Mouse (Mus musculus) intestine, embryonic 15.5 days (tissue): Measurements from ENCODE around the gene Foxg1. TPM values are rescaled to one million over a fixed set of nuclear protein-coding genes. Genes with fewer than 3 reads are reported as not detected.

Experiments
- ATAC-seq: fragments of 200-750 bp; cut with Nextera tagmentation; 2 replicates; pipeline ENCODE4 v1.8.0; 2017; ENCODE audit warnings: moderate TSS enrichment, moderate library complexity
- H3K27ac ChIP-seq: fragments of 300-500 bp; sonication (generic); 2 replicates; pipeline ENCODE4 v1.5.1; 2015; ENCODE audit warnings: mild to moderate bottlenecking, inconsistent platforms
- H3K27me3 ChIP-seq: fragments of 300-500 bp; sonication (generic); replicated peaks from 2 replicates; pipeline ENCODE4 v1.6.1; 2015; ENCODE audit warnings: inconsistent platforms
- H3K36me3 ChIP-seq: fragments of 300-500 bp; sonication (generic); 2 replicates; pipeline ENCODE4 v1.6.1; 2015; ENCODE audit warnings: inconsistent platforms
- H3K4me1 ChIP-seq: fragments of 300-500 bp; sonication (generic); replicated peaks from 2 replicates; pipeline ENCODE4 v1.6.1; 2015; ENCODE audit warnings: inconsistent platforms
- H3K4me2 ChIP-seq: fragments of 300-500 bp; sonication (generic); replicated peaks from 2 replicates; pipeline ENCODE4 v1.6.1; 2015; ENCODE audit warnings: mild to moderate bottlenecking, inconsistent platforms
- H3K4me3 ChIP-seq: fragments of 300-500 bp; sonication (generic); replicated peaks from 2 replicates; pipeline ENCODE4 v1.5.1; 2015; ENCODE audit warnings: inconsistent platforms
- H3K9ac ChIP-seq: fragments of 300-500 bp; sonication (generic); 2 replicates; pipeline ENCODE4 v1.6.1; 2015; ENCODE audit warnings: inconsistent platforms
- H3K9me3 ChIP-seq: fragments of 300-500 bp; sonication (generic); 2 replicates; pipeline ENCODE4 v1.6.1; 2016; ENCODE audit warnings: inconsistent platforms
- WGBS: fragments of 180-500 bp; shearing (Covaris S2); methylation state at CpG from one replicate; pipeline ENCODE4 v1.1.7; 2015; 5-methylcytosine and 5-hydroxymethylcytosine counted together
- polyA plus RNA-seq: library from polyadenylated mRNA; unstranded; fragments of >200 nt; fragmentation: Nextera tagmentation; extraction: Ambion mirVana; gene quantifications from 2 replicates; pipeline ENCODE4 v1.2.1, GENCODE M21; 2015

The Foxg1 gene
- polyA plus RNA-seq, 1 experiment from 2014 or later: not detected

DNA sequence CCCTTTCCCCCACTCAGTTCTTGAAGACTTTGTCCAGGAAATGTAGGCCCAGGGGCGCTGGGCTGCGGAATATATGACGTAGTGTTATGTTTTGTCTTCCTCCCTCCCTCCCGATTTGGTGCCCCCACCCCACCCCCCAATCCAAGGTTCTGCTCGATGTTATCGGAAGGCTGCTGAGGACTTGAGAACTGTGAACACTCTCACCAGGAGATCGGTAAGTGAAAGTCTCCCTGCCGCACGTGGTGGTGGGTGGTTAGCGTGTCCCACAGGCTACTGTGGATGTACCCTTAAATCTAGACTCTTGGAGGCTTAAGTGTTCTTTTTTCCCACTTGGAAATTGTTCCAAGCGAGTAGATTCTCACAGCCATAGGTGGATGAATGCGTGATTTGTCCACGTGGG lies 7.8 kb downstream of the Foxg1 start:
- Histone ChIP-seq H3K4me3 (no peak overlapping the region), H3K36me3 (no peaks in the 10 kb centered on the region), H3K9me3 (no peaks in the 10 kb centered on the region), H3K9ac (no peak overlapping the region), H3K27me3 (peaks cover 52% of the 10 kb centered on the region), H3K27ac (no peak overlapping the region), H3K4me1 (0 out of 2 replicates have a peak, but pooled peaks cover 2% of the 10 kb centered on the region), H3K4me2 (no peak overlapping the region)
- 4% methylated on average over 13 of the region's 13 CpGs for WGBS
- ATAC-seq: no peak

DNA sequence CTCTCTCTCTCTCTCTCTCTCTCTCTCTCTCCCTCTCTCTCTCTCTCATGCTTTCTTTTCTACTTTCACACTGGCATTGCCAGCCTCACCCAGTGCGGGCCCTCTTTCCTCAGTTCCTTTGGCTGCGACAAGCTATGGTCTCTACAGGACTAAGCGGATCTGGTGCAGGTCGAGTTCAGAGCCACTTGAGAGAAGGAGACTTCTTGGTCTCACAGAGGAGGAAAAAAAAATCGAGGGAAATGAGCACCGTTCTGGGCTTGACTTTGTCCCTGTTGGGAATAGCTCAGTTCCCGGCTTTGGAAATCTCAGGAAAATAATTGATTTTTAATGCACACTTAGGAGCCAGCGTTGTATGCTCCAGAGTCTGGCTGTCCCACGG lies 8.5 kb downstream of the Foxg1 start:
- no peak overlapping the region for H3K27ac ChIP-seq
- H3K4me2 ChIP-seq: peak overlapping the region; percentile 41
- under 1% methylated on average over 9 of the region's 9 CpGs for WGBS
- no peaks in the 10 kb centered on the region for H3K9me3 ChIP-seq
- peaks cover 48% of the 10 kb centered on the region for H3K27me3 ChIP-seq
- 0 out of 2 replicates have a peak, but pooled peaks cover 2% of the 10 kb centered on the region for H3K4me1 ChIP-seq
- no peak overlapping the region for H3K9ac ChIP-seq
- H3K4me3 ChIP-seq: peak overlapping the region; percentile 9; the same call in 1 of the 2 replicates
- H3K36me3 ChIP-seq: no peaks in the 10 kb centered on the region
- ATAC-seq: no peak

DNA sequence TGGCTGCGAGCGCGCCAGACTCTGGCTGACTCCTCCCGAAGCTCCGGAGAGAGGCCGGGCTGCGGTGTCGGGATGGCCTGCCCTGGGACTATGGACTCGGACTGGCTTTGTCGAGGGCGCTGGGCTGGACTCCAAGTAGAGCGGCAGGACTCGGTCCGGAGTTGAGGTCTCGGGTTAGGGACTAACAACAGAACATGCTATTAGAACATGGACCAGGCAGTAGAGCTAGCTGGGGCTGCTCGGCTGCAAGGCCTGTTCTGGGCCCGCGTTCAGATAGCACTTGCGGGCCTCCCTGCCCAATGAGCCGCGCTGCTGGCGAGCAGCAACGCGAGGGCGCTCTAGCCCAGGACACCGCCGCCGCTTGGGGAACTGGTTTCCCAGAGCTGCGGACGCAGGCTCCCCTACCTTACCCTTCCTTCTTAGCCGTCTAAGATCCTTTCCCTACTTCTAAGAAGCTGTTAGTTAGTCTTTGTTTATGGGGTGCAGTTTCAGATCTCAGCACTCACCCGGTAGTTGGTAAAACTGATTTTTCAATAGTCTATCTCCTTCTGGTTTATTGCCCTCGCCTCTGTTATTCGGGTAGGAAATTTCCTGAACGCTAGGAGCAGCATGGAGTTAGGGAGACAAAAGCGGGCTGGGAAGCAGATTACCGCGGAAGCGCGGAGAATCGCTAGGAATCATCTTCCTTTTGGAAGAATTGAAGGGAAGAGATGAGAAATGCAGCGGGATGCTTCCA lies 9.0 kb downstream of the Foxg1 start:
- ATAC-seq: peak; percentile 93

DNA sequence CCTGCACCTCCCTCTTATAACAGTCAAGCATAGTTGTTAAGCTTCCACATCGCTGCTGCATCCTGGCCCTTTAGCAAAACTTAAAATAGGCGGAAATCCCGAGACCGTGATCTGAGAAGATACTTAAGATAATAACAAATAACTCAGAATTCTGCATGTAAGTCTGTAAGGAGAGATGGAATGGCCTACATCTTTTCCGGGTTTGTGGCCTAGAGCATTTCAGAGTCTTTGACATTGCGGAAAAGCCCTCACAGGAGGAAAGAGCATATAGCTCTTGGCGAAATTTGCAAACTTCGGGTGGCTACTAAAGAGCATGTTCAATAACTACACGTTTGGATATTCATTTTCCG lies 9.6 kb downstream of the Foxg1 start:
- Histone ChIP-seq H3K9me3 (no peaks in the 10 kb centered on the region), H3K4me2 (0 out of 2 replicates have a peak overlapping the region, but pooled peaks have one; percentile 41), H3K4me3 (no peak overlapping the region)

More for the DNA sequence above, 9.0 kb downstream of the Foxg1 start:
- Histone ChIP-seq H3K36me3 (no peaks in the 10 kb centered on the region), H3K4me1 (0 out of 2 replicates have a peak, but pooled peaks cover 2% of the 10 kb centered on the region), H3K4me2 (peak overlapping the region; percentile 41), H3K27me3 (peaks cover 48% of the 10 kb centered on the region), H3K9ac (no peak overlapping the region), H3K9me3 (no peaks in the 10 kb centered on the region), H3K27ac (no peak overlapping the region), H3K4me3 (peak overlapping the region; percentile 9; the same call in 1 of the 2 replicates)
- under 1% methylated on average over 42 of the region's 42 CpGs for WGBS

DNA sequence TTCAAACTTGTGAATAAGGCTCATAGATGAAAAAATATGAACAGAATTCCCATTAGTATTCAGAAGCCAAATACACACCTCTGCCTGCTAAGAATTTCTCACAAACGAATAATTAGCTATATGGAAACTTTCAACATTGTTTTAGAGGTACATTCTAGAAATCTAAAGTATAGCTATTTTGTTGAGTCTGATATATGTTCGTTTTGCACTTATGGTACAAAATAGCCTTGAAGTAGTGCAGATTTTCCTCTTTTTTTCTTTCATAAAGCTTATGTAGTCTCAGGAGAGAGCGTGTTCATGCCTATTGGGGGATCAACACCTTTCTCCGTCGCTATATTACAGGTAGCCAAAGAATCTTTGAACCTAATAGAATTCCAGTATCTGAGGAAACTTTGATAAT lies 10.4 kb downstream of the Foxg1 start:
- Histone ChIP-seq H3K4me3 (no peak overlapping the region), H3K9me3 (no peaks in the 10 kb centered on the region), H3K27me3 (peaks cover 55% of the 10 kb centered on the region), H3K9ac (no peak overlapping the region), H3K36me3 (no peaks in the 10 kb centered on the region), H3K4me2 (no peak overlapping the region), H3K4me1 (0 out of 2 replicates have a peak, but pooled peaks cover 2% of the 10 kb centered on the region), H3K27ac (no peak overlapping the region)
- 8% methylated on average over 5 of the region's 5 CpGs for WGBS
- ATAC-seq: no peak

More for the DNA sequence above, 9.6 kb downstream of the Foxg1 start:
- no peak for ATAC-seq
- H3K27ac ChIP-seq: no peak overlapping the region
- no peaks in the 10 kb centered on the region for H3K36me3 ChIP-seq
- H3K9ac ChIP-seq: no peak overlapping the region
- H3K27me3 ChIP-seq: peaks cover 51% of the 10 kb centered on the region
- WGBS: 3% methylated on average over 10 of the region's 10 CpGs
- 0 out of 2 replicates have a peak, but pooled peaks cover 2% of the 10 kb centered on the region for H3K4me1 ChIP-seq

DNA sequence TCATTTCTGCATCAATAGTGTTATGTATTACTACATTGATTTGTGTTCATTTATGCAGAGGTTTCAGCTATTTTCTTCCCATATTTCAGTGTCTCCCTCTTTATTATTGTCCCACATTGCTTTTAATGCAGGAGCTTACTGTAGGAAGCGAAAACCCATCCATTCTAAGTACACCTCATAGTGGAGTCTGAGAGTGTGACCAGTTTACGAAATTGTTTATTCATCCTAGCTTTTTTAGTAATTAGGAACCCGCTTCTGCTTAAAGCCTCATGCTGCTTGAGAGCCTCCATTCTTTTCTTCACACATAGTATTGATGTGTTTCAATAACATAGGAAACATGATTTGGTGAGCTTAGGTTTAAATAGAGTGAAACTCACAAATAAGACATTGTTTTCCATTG lies 11.2 kb downstream of the Foxg1 start:
- whole genome bisulfite sequencing: 13% methylated on average over 3 of the region's 3 CpGs
- Histone ChIP-seq H3K9me3 (no peaks in the 10 kb centered on the region), H3K9ac (no peak overlapping the region), H3K36me3 (no peaks in the 10 kb centered on the region), H3K4me2 (no peak overlapping the region), H3K27me3 (peaks cover 58% of the 10 kb centered on the region), H3K4me1 (0 out of 2 replicates have a peak, but pooled peaks cover 2% of the 10 kb centered on the region), H3K4me3 (no peak overlapping the region), H3K27ac (no peak overlapping the region)
- no peak for ATAC-seq

DNA sequence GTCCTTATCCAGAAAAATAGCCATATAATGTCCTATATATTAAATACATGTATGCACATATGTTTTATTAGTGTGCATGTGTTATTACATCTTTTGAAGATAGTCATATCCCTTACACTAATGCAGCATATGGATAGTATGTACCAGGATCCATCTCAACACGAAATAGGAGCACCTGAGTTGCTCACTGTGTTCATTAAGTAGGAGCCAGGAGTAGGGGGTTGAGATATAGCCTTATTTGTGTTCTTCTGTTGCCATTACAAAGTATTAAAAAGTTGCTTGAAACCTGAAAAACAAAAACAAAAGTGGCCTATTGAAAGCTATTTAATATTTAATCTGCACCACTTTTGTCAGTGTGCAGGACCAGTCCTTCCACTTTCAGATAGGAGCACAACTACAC lies 11.7 kb downstream of the Foxg1 start:
- Histone ChIP-seq H3K4me1 (0 out of 2 replicates have a peak, but pooled peaks cover 2% of the 10 kb centered on the region), H3K4me2 (no peak overlapping the region), H3K4me3 (no peak overlapping the region), H3K27ac (no peak overlapping the region), H3K9ac (no peak overlapping the region), H3K9me3 (no peaks in the 10 kb centered on the region), H3K36me3 (no peaks in the 10 kb centered on the region), H3K27me3 (peaks cover 60% of the 10 kb centered on the region)
- WGBS: 0% methylated on average over 1 of the region's 1 CpGs
- ATAC-seq: no peak

DNA sequence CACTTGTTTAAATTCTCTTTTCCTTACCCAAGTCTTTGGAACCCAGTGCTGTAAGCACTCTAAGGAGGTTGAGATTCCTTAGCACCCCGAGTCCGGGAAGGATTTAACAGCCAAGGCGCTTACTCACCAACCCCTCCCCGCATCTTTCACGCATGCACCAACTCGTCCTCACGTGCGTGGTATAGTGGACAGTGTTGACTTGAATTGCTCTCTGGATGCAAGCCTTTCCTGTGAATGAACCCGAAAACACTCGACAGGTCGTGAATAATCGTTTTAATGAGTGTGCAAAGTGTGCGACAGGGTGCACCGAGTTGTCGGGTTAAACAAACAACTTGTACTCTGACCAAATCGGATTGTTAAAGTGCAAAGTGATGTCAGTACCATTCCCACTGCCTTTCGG lies 12.4 kb downstream of the Foxg1 start:
- H3K27ac ChIP-seq: no peak overlapping the region
- H3K4me2 ChIP-seq: no peak overlapping the region
- no peaks in the 10 kb centered on the region for H3K36me3 ChIP-seq
- H3K9ac ChIP-seq: no peak overlapping the region
- H3K27me3 ChIP-seq: peaks cover 59% of the 10 kb centered on the region
- WGBS: 1% methylated on average over 17 of the region's 17 CpGs
- H3K9me3 ChIP-seq: no peaks in the 10 kb centered on the region
- H3K4me3 ChIP-seq: no peak overlapping the region
- H3K4me1 ChIP-seq: 0 out of 2 replicates have a peak, but pooled peaks cover 2% of the 10 kb centered on the region
- no peak for ATAC-seq

DNA sequence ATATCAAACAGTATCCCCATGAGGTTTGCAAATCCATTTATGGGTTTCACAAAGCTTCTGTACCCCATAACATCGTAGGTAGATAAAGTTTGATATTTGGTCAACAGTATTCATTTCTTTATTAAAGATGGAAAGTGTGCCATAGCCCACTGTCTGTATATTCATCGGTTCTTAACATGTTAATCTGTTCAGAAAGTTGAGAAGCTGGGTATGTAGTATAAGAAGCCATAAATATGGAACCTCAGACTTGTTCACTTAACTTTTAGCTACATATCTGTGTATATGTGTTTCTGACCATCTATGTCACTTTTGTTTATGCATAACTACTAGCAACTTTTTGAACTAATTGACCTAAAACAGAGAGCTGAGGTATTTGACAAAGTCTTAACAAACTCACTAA lies 13.5 kb downstream of the Foxg1 start:
- Histone ChIP-seq H3K9ac (no peak overlapping the region), H3K4me3 (no peak overlapping the region), H3K27ac (no peak overlapping the region), H3K36me3 (no peaks in the 10 kb centered on the region), H3K4me2 (no peak overlapping the region), H3K4me1 (0 out of 2 replicates have a peak, but pooled peaks cover 2% of the 10 kb centered on the region), H3K9me3 (no peaks in the 10 kb centered on the region), H3K27me3 (peaks cover 61% of the 10 kb centered on the region)
- no peak for ATAC-seq
- WGBS: 24% methylated on average over 2 of the region's 2 CpGs

DNA sequence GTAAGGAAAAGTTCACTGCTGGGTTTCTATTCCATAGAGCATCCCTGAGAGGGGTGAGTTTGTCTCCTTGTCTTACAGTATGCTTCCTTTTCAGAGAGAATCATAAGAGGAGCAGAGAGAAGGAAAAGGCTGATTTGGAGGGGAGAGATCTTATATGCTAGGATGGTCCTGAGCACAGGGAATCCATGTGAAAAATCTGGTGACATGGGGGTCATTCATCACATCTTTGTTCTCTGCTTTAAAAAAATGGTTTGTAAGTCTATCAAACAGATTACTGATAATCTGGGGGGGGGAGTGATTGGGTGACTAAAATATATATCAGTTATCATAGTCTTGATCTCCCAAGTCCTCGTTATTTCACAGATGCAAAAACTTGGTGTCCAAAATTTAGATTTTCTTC lies 14.3 kb downstream of the Foxg1 start:
- Histone ChIP-seq H3K4me3 (no peak overlapping the region), H3K27ac (no peak overlapping the region), H3K9ac (no peak overlapping the region), H3K4me1 (peaks cover 7% of the 10 kb centered on the region), H3K36me3 (no peaks in the 10 kb centered on the region), H3K4me2 (no peak overlapping the region), H3K9me3 (no peaks in the 10 kb centered on the region), H3K27me3 (peaks cover 61% of the 10 kb centered on the region)
- WGBS: 34% methylated on average over 1 of the region's 1 CpGs
- ATAC-seq: no peak

DNA sequence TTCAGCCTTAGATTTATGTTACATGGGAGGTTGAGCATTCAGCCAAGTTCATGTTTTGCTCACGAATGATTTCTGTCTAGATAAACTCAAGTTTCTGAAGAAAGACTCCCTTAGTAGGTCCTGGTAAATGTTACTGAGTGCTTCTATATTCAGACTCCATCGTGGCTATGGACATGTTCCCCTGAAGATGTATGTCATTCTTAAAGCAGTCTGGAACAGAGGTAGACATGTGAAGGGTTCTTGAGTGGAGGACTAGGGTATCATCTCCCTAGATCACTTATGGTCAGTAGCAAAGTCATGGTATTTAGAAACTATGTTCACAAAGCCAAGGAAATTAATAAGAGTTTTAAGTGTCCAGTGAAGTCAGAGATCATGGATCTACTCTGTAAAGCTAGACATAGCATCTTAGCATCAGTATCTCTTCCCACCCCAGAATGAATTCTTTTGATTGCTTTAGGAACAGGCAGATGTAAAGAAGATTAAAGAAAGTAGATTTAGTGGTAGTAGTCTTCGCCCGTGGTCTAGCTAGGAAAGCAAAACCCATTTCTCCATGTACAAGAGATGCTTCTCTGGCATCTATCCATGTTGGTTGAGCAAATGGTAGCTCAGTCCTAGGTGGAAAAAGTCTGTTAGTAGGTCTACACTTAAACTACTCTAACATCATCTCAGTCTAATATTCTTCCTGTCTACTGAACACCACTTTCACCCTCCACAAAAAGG lies 15.1 kb downstream of the Foxg1 start:
- Histone ChIP-seq H3K4me1 (peaks cover 7% of the 10 kb centered on the region), H3K27ac (no peak overlapping the region), H3K9ac (no peak overlapping the region), H3K4me3 (no peak overlapping the region), H3K9me3 (no peaks in the 10 kb centered on the region), H3K36me3 (no peaks in the 10 kb centered on the region), H3K4me2 (no peak overlapping the region), H3K27me3 (peaks cover 58% of the 10 kb centered on the region)
- 21% methylated on average over 4 of the region's 4 CpGs for WGBS
- no peak for ATAC-seq

DNA sequence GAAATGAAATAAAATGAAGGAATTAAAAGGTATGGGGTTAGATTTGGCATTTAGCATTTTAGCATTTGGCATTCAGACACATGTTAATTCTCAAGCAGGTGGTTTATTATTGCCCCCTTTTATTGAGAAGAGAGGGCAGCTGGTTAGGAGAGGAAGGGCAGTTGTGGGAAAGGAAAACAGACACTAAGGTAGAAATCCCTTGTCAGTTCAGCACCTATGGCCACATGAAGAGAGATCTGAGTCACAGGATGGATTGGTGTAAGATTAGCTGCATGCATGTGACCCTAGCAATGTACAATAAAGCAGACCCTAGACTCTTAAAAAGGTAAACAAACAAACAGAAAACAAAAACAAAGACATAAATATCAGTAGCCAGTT lies 15.7 kb downstream of the Foxg1 start:
- Histone ChIP-seq H3K27me3 (peaks cover 62% of the 10 kb centered on the region), H3K27ac (no peak overlapping the region), H3K4me3 (no peak overlapping the region), H3K4me1 (peaks cover 7% of the 10 kb centered on the region), H3K9me3 (no peaks in the 10 kb centered on the region), H3K4me2 (no peak overlapping the region), H3K36me3 (no peaks in the 10 kb centered on the region), H3K9ac (no peak overlapping the region)
- no peak for ATAC-seq
